Mouse (Mus musculus) lung, postnatal 0 days (tissue): ENCODE measurements around the gene Ugt1a5.

Experiments
- CTCF ChIP-seq: IDR thresholded peaks from 2 replicates; pipeline ENCODE4 v1.5.1; 2016; ENCODE audit warnings: antibody characterized with exemption, mild to moderate bottlenecking
- EP300 ChIP-seq: IDR thresholded peaks from 2 replicates; pipeline ENCODE4 v1.6.1; 2016; ENCODE audit warnings: antibody characterized with exemption, mild to moderate bottlenecking, control low read depth

DNA sequence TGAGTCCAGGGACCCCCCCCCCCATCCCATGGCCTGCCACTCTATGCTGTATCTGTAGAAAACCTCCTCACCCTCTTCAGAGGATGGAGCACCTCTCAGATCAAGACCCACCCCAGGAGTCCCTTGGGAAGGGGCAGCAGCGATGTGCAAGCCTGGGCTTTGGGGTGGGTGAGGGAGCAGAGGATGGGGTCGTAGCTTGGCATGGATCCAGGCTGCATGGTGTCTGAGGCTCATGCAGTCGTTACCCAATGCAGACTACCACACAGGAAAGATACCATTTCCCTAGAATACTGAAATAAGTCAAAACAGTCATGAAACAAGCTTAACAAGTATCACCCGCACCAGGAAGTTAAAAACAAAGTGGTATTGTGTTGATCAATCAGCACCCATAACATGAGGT is 82.8 kb downstream of the Ugt1a5 start:
- TF ChIP-seq CTCF (no peak), EP300 (no peak)
